ENCODE assay signal across 7 mouse cellular contexts in genomic region chr3:87906981-87907857, GRCm38 (mm10). TPM values are rescaled to one million over a fixed set of nuclear protein-coding genes. Genes with fewer than 3 reads are reported as not detected.
DNase-seq lines count a peak whose midpoint lies in the region; ATAC-seq lines count a peak whose summit lies in the region.

No protein-coding gene starts in this region.

- H3K9ac ChIP-seq in kidney, embryonic 14.5 days (ENCODE audit: low read depth, low read length) = peak overlapping the region; percentile 99
- H3K9ac ChIP-seq in stomach, embryonic 16.5 days (ENCODE audit: low read length) = peak overlapping the region; percentile 99

- no peaks in the 10 kb centered on the region for H3K36me3 ChIP-seq in kidney, embryonic 14.5 days (ENCODE audit: control insufficient read depth, insufficient read depth, low read length)
- H3K36me3 ChIP-seq in stomach, embryonic 16.5 days (ENCODE audit: control insufficient read depth, insufficient read depth, low read length) = no peaks in the 10 kb centered on the region

- H3K27me3 ChIP-seq in kidney, embryonic 14.5 days (ENCODE audit: control insufficient read depth, insufficient read depth, low read length) = no peaks in the 10 kb centered on the region
- H3K27me3 ChIP-seq in stomach, embryonic 16.5 days (ENCODE audit: control insufficient read depth, insufficient read depth, low read length) = no peaks in the 10 kb centered on the region

- peak overlapping the region; percentile 99 for H3K4me3 ChIP-seq in kidney, embryonic 14.5 days (ENCODE audit: low read length)
- peak overlapping the region; percentile 98 for H3K4me3 ChIP-seq in stomach, embryonic 16.5 days (replicated peaks; ENCODE audit: low read length)

- H3K4me2 ChIP-seq in kidney, embryonic 14.5 days (replicated peaks; ENCODE audit: low read depth, low read length) = peak overlapping the region; percentile 69
- peak overlapping the region; percentile 86 for H3K4me2 ChIP-seq in stomach, embryonic 16.5 days (ENCODE audit: low read depth, low read length)

- H3K9me3 ChIP-seq in kidney, embryonic 14.5 days (ENCODE audit: control insufficient read depth, low read length) = no peaks in the 10 kb centered on the region
- H3K9me3 ChIP-seq in stomach, embryonic 16.5 days (replicated peaks; ENCODE audit: control insufficient read depth, low read length) = no peaks in the 10 kb centered on the region

- DNase-seq in 3T3-L1 (ENCODE audit: low read depth, low spot score) (peak; percentile 62), A20 (ENCODE audit: low read depth, low spot score) (peak; percentile 74)
- peak; percentile 45 to 57 for DNase-seq in cerebellum, postnatal 10 days
- DNase-seq in gastrocnemius, postnatal 25 days = peak; percentile 41
- DNase-seq in lung, postnatal 10 days = peak; percentile 73

- peaks cover 31% of the 10 kb centered on the region for H3K4me1 ChIP-seq in kidney, embryonic 14.5 days (ENCODE audit: control insufficient read depth, insufficient read depth, low read length)
- peaks cover 43% of the 10 kb centered on the region for H3K4me1 ChIP-seq in stomach, embryonic 16.5 days (ENCODE audit: control insufficient read depth, insufficient read depth, low read length)

- WGBS in kidney, embryonic 14.5 days = under 1% methylated on average over 27 of the region's 27 CpGs
- WGBS in stomach, embryonic 16.5 days = under 1% methylated on average over 27 of the region's 27 CpGs

- ATAC-seq in kidney, embryonic 14.5 days (ENCODE audit: low FRiP score, low TSS enrichment) = no peak
- peak; percentile 35; the same call in 1 of the 2 replicates for ATAC-seq in stomach, embryonic 16.5 days (ENCODE audit: insufficient read depth, low FRiP score)

- H3K27ac ChIP-seq in kidney, embryonic 14.5 days (ENCODE audit: low read depth, low read length) = peak overlapping the region; percentile 94
- peak overlapping the region; percentile 95 for H3K27ac ChIP-seq in stomach, embryonic 16.5 days (ENCODE audit: low read length)

RNA-seq across cellular contexts. Expression of gene Hdgf, which starts 1.1 kb away (rescaled TPM):
- total RNA-seq in gastrocnemius, postnatal 25 days (2021) = 100 to 1,000 TPM; 167 to 171 TPM
- polyA plus RNA-seq in kidney, embryonic 14.5 days (2014; fragmentation: Nextera tagmentation; extraction: Ambion mirVana) = 231 and 254 TPM in 2 replicates
- 82.1 and 83.1 TPM in 2 replicates for polyA plus RNA-seq in stomach, embryonic 16.5 days (2015; fragmentation: Nextera tagmentation; extraction: Ambion mirVana)

RNA-seq across cellular contexts. Expression of gene Mrpl24, which starts 12.1 kb away (rescaled TPM):
- total RNA-seq in gastrocnemius, postnatal 25 days (2021) = 10 to 100 TPM; 43.9 to 44.7 TPM
- 76.7 and 81.0 TPM in 2 replicates for polyA plus RNA-seq in kidney, embryonic 14.5 days (2014; fragmentation: Nextera tagmentation; extraction: Ambion mirVana)
- 66.2 and 77.2 TPM in 2 replicates for polyA plus RNA-seq in stomach, embryonic 16.5 days (2015; fragmentation: Nextera tagmentation; extraction: Ambion mirVana)

RNA-seq across cellular contexts. Expression of gene Prcc, which starts 21.8 kb away (rescaled TPM):
- total RNA-seq in gastrocnemius, postnatal 25 days (2021) = 10 to 100 TPM; 39.9 to 45.5 TPM
- 15.6 and 16.6 TPM in 2 replicates for polyA plus RNA-seq in kidney, embryonic 14.5 days (2014; fragmentation: Nextera tagmentation; extraction: Ambion mirVana)
- polyA plus RNA-seq in stomach, embryonic 16.5 days (2015; fragmentation: Nextera tagmentation; extraction: Ambion mirVana) = 6.7 and 7.5 TPM in 2 replicates

RNA-seq across cellular contexts. Expression of gene Isg20l2, which starts 22.9 kb away (rescaled TPM):
- total RNA-seq in gastrocnemius, postnatal 25 days (2021) = 1 to 10 TPM; 7.1 to 7.5 TPM
- polyA plus RNA-seq in kidney, embryonic 14.5 days (2014; fragmentation: Nextera tagmentation; extraction: Ambion mirVana) = 34.6 and 45.5 TPM in 2 replicates
- polyA plus RNA-seq in stomach, embryonic 16.5 days (2015; fragmentation: Nextera tagmentation; extraction: Ambion mirVana) = 40.8 and 41.5 TPM in 2 replicates

RNA-seq across cellular contexts. Expression of gene Rrnad1, which starts 23.3 kb away (rescaled TPM):
- total RNA-seq in gastrocnemius, postnatal 25 days (2021) = 1 to 10 TPM; 4.0 to 4.2 TPM
- polyA plus RNA-seq in kidney, embryonic 14.5 days (2014; fragmentation: Nextera tagmentation; extraction: Ambion mirVana) = 19.3 and 21.6 TPM in 2 replicates
- polyA plus RNA-seq in stomach, embryonic 16.5 days (2015; fragmentation: Nextera tagmentation; extraction: Ambion mirVana) = 19.8 and 20.3 TPM in 2 replicates
